Comparison of ENCODE assay signal across 23 mouse cellular contexts in genomic region chr4:134654391-134654790, GRCm38 (mm10). TPM values are rescaled to one million over a fixed set of nuclear protein-coding genes. Genes with fewer than 3 reads are reported as not detected.
DNase-seq lines count a peak whose midpoint lies in the region.
"Had no signal": no experiment of that assay in that cellular context is flagged by ENCODE, and none has a peak within 500 bp of the region (broad histone marks: within the 10 kb centered on the region; RNA-seq: fewer than 3 reads in every experiment).

No protein-coding gene starts in this region.

- peak overlapping the region; percentile 73; the same call in 1 of the 2 replicates for H3K27ac ChIP-seq in macrophage
- H3K27ac ChIP-seq: forebrain, embryonic 12.5 days; layer of hippocampus, adult 2 months; left cerebral cortex, adult 2 months; limb, embryonic 12.5 days; liver, embryonic 12.5 days; midbrain, embryonic 12.5 days had no signal

- 19% methylated on average over 6 of the region's 6 CpGs for WGBS in macrophage (ENCODE audit: missing documents)

- peaks cover 95% of the 10 kb centered on the region for H3K79me2 ChIP-seq in macrophage (ENCODE audit: inconsistent target)

- DNase-seq in CD4-positive helper T cell, adult 2 months (ENCODE audit: low read depth, low spot score) = peak; percentile 41
- DNase-seq in T-cell, adult 2 months (ENCODE audit: low spot score) = peak; percentile 55
- DNase-seq in thymus, postnatal 0 days (ENCODE audit: low spot score) = peak; percentile 45
- DNase-seq in layer of hippocampus, postnatal 14 days (ENCODE audit: low spot score in 2 of 2) = no peak
- no peak for DNase-seq in urinary bladder, postnatal 25 days (ENCODE audit: low spot score)
- DNase-seq in retina, embryonic 14.5 days (ENCODE audit: low spot score) = no peak
- DNase-seq: adrenal gland, postnatal 25 days; cerebellum, adult 11-12 months; cerebellum, postnatal 36 days; gastrocnemius, postnatal 14 days; kidney, adult 8-10 months; kidney, postnatal 14 days; lung, adult 2 months; lung, postnatal 36 days; spleen, adult 18-20 months had no signal

- H3K4me3 ChIP-seq in macrophage (ENCODE audit: inconsistent target) = no peak overlapping the region
- H3K4me3 ChIP-seq: forebrain, embryonic 12.5 days; layer of hippocampus, adult 2 months; left cerebral cortex, adult 2 months; limb, embryonic 12.5 days; liver, embryonic 12.5 days; midbrain, embryonic 12.5 days had no signal

- peaks cover 17% of the 10 kb centered on the region for H3K36me3 ChIP-seq in macrophage (ENCODE audit: inconsistent target)
- H3K36me3 ChIP-seq: forebrain, embryonic 12.5 days; G1E; limb, embryonic 12.5 days; liver, embryonic 12.5 days; midbrain, embryonic 12.5 days had no signal

RNA-seq across cellular contexts. Expression of gene Man1c1, which starts 49.7 kb away (rescaled TPM):
- 100 to 1,000 TPM in 17 of 26 experiments, 10 to 100 TPM in 9; 23.6 to 264 (median 114) TPM for total RNA-seq in macrophage (2018; cell fraction: chromatin; rRNA removed)
- total RNA-seq in macrophage (2018; cell fraction: cytosol; rRNA removed) = 100 to 1,000 TPM in 12 of 26 experiments, 10 to 100 TPM in 14; 38.4 to 182 (median 88.7) TPM
- 100 to 1,000 TPM in 21 of 26 experiments, 10 to 100 TPM in 5; 58.9 to 299 (median 132) TPM for total RNA-seq in macrophage (2018; cell fraction: nucleus; rRNA removed)
- 82.3 to 124 TPM (median 103 TPM) in 3 replicates for polyA plus RNA-seq in macrophage (2018)
- polyA plus RNA-seq in thymus, postnatal 0 days (2015; fragmentation: Nextera tagmentation; extraction: Ambion mirVana) = 0.91 and 1.2 TPM in 2 replicates
- total RNA-seq in layer of hippocampus, postnatal 14 days (2021) = 10 to 100 TPM; 18.9 to 19.8 TPM
- polyA plus RNA-seq: G1E had no signal

Comparison
In these comparisons a context has a peak if more than half of its experiments do, and no peak if none do; other contexts are left out.
1. DNase-seq: peak in CD4-positive helper T cell, adult 2 months (single experiment), T-cell, adult 2 months (single experiment) and thymus, postnatal 0 days (single experiment); none in layer of hippocampus, postnatal 14 days (0 of 2), urinary bladder, postnatal 25 days (single experiment) and retina, embryonic 14.5 days (single experiment).
2. RNA of gene Man1c1, which starts 49.7 kb away (polyA plus RNA-seq): 82.3 to 124 TPM in macrophage; 0.91 to 1.2 TPM in thymus, postnatal 0 days; every median in the first group is over 10 times any median in the second.